Mouse (Mus musculus) midbrain, embryonic 16.5 days (tissue): ENCODE results near the gene Prkce. TPM values are rescaled to one million over a fixed set of nuclear protein-coding genes. Genes with fewer than 3 reads are reported as not detected.
A peak's percentile ranks its signal among the peaks of the same experiment; 100 is the strongest.

Source experiments
- ATAC-seq: fragments of 200-750 bp; cut with Nextera tagmentation; 2 replicates; pipeline ENCODE4 v1.8.0; 2017; ENCODE audit warnings: moderate TSS enrichment
- H3K27ac ChIP-seq: fragments of 300-500 bp; sonication (generic); 2 replicates; pipeline ENCODE4 v1.5.1; 2014; ENCODE audit warnings: mild to moderate bottlenecking, low read length, mixed read lengths
- H3K27me3 ChIP-seq: fragments of 300-500 bp; sonication (generic); 2 replicates; pipeline ENCODE4 v1.6.1; 2014; ENCODE audit warnings: low read depth, low read length, mixed read lengths; ENCODE audit not compliant: control insufficient read depth, insufficient read depth
- H3K36me3 ChIP-seq: fragments of 300-500 bp; sonication (generic); 2 replicates; pipeline ENCODE4 v1.6.1; 2014; ENCODE audit warnings: mild to moderate bottlenecking, low read length, moderate library complexity, mixed read lengths; ENCODE audit not compliant: control insufficient read depth, insufficient read depth
- H3K4me1 ChIP-seq: fragments of 300-500 bp; sonication (generic); 2 replicates; pipeline ENCODE4 v1.6.1; 2014; ENCODE audit warnings: mild to moderate bottlenecking, low read length, mixed read lengths; ENCODE audit not compliant: control insufficient read depth, insufficient read depth
- H3K4me2 ChIP-seq: fragments of 300-500 bp; sonication (generic); 2 replicates; pipeline ENCODE4 v1.6.1; 2014; ENCODE audit warnings: mild to moderate bottlenecking, low read length, mixed read lengths
- H3K4me3 ChIP-seq: fragments of 300-500 bp; sonication (generic); 2 replicates; pipeline ENCODE4 v1.5.1; 2014; ENCODE audit warnings: low read depth, mild to moderate bottlenecking, low read length, moderate library complexity, mixed read lengths
- H3K9ac ChIP-seq: fragments of 300-500 bp; sonication (generic); 2 replicates; pipeline ENCODE4 v1.6.1; 2014; ENCODE audit warnings: low read depth, low read length, mixed read lengths
- H3K9me3 ChIP-seq: fragments of 300-500 bp; sonication (generic); replicated peaks from 2 replicates; pipeline ENCODE4 v1.6.1; 2014; ENCODE audit warnings: mild to moderate bottlenecking, low read length, mixed read lengths; ENCODE audit not compliant: control insufficient read depth, poor library complexity, severe bottlenecking
- WGBS: fragments of 180-500 bp; shearing (Covaris S2); extraction: QIAGEN DNeasy Blood & Tissue Kit; methylation state at CpG from one replicate; pipeline ENCODE4 v1.1.7; 2014; 5-methylcytosine and 5-hydroxymethylcytosine counted together
- polyA plus RNA-seq: library from polyadenylated mRNA; unstranded; fragments of >200 nt; fragmentation: Nextera tagmentation; extraction: Ambion mirVana; gene quantifications from 2 replicates; pipeline ENCODE4 v1.2.1, GENCODE M21; 2015

Gene Prkce
- polyA plus RNA-seq, 1 experiment from 2014 or later: 41.5 TPM

DNA sequence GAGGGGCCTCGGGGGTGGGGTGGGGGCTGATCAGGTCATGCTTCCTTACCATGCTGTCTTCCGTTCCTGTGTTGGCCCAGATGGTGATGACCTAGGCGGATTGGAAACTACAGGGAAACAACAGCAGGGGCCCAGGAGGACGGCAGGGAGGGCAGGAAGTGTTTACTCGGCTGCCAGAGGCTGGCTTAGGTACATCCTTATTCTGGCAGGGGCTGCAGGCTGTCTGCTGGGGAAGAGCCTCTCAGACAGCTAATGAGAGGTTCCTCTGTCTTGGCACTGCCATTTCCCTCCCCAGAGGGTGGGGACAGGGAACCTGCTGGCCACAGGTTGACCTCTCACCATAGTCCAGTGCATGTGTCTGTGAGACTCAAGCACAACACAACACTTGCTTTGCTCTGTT is 116.2 kb downstream of the Prkce start:
- no peak overlapping the region for H3K4me2 ChIP-seq
- no peak overlapping the region for H3K9ac ChIP-seq
- H3K4me1 ChIP-seq: peaks cover 6% of the 10 kb centered on the region; the same call in 1 of the 2 replicates
- no peaks in the 10 kb centered on the region for H3K9me3 ChIP-seq
- no peak overlapping the region for H3K27ac ChIP-seq
- WGBS: 50% methylated on average over 5 of the region's 5 CpGs
- no peaks in the 10 kb centered on the region for H3K36me3 ChIP-seq
- ATAC-seq: no peak
- H3K27me3 ChIP-seq: no peaks in the 10 kb centered on the region
- H3K4me3 ChIP-seq: no peak overlapping the region

DNA sequence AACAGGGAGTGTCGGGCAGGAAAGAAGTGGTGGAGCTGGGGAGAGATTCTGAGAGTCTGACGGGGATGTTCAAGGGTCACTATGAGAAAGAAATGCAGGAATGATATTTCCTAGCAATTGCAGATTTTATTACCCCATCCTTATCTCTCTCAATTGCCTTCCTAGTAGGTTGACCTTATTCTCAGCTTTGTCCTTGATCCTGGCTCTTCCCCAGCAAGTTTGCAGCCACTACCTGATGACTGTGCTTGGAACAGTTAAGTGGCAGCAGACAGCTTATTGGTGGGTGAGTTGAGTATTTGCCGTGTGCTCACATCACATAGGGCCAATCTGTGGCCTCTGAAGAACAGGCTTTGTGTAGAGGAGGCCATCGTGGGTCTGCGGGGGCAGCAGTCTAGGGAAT is 117.5 kb downstream of the Prkce start:
- H3K4me2 ChIP-seq: no peak overlapping the region
- H3K36me3 ChIP-seq: no peaks in the 10 kb centered on the region
- no peak overlapping the region for H3K9ac ChIP-seq
- no peaks in the 10 kb centered on the region for H3K27me3 ChIP-seq
- 92% methylated on average over 5 of the region's 5 CpGs for WGBS
- no peak for ATAC-seq
- peaks cover 6% of the 10 kb centered on the region; the same call in 1 of the 2 replicates for H3K4me1 ChIP-seq
- no peak overlapping the region for H3K4me3 ChIP-seq
- no peaks in the 10 kb centered on the region for H3K9me3 ChIP-seq
- no peak overlapping the region for H3K27ac ChIP-seq

DNA sequence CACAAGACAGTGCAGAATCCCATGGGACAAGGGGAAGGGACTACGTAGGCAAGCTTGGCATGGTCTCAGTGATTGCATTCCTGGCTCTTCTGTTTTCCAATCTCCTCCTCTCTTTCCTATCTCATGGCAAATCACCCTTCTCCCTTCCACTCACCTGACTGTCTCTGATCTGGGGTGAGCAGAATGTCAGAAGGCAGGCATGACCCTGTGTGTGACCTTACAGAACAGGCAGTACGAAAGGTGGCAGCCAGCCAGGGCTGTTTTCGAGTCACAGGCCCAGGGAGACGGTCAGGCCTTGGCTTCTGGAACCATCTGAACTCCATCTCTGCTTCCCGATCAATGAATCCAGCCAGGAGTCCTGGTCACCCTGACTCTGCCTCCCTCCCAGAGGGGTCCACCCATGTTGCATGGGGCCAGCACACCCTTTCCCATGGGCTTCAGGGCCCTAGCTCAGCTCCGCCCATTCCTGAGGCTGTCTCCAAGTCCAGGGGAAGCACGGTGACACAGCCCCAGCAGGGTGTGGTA is 119.2 kb downstream of the Prkce start:
- Histone ChIP-seq H3K9me3 (no peaks in the 10 kb centered on the region), H3K27ac (no peak overlapping the region), H3K4me3 (no peak overlapping the region), H3K9ac (no peak overlapping the region), H3K36me3 (no peaks in the 10 kb centered on the region), H3K27me3 (no peaks in the 10 kb centered on the region), H3K4me1 (no peaks in the 10 kb centered on the region), H3K4me2 (no peak overlapping the region)
- 95% methylated on average over 7 of the region's 7 CpGs for WGBS
- no peak for ATAC-seq

DNA sequence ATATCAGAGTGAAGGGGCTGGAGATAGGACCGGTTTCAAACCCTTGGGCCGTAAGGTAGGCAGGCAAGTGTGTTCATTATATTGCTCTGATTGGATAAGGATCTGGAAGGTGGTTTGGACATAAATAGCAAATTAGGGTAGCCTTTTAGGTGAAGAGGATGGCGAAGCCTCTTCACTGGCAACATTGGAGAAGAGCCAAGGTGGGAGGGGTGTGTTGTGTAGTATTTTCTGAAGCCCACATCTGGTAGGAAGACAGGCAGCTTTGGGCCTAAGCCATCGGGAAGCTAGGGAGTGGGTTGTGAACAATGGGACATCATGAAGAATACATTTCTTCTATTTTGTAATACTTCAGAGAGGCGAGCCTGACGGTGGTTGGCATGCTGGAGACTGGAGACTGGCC is 125.1 kb downstream of the Prkce start:
- no peaks in the 10 kb centered on the region for H3K27me3 ChIP-seq
- no peak overlapping the region for H3K27ac ChIP-seq
- no peak overlapping the region for H3K4me2 ChIP-seq
- peaks cover 4% of the 10 kb centered on the region; the same call in 1 of the 2 replicates for H3K4me1 ChIP-seq
- ATAC-seq: no peak
- H3K4me3 ChIP-seq: no peak overlapping the region
- H3K9ac ChIP-seq: no peak overlapping the region
- H3K36me3 ChIP-seq: no peaks in the 10 kb centered on the region
- 85% methylated on average over 6 of the region's 6 CpGs for WGBS
- no peaks in the 10 kb centered on the region for H3K9me3 ChIP-seq

DNA sequence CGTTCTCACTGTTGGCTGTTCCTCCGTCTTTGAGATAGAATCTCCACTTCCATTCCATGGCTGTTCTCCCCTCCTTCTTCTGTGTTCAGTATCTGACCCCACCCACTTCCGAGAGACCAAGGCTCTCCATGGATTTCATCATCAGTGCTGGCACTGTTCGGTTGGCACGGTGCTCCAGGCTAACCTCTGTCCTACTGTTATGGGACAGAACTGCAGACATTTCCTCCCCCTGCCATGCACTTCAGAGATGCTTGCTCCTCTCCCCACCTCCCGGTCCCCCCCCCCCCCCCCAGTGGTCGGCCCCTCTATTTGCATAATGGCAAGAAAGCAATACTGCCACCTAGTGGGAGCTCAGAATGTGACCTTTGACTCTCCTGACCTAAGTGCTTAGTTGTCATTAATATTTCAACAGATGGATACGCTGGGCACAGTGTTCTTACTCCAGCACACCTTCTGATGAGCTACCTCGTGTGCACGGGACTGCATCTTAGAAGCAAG is 125.7 kb downstream of the Prkce start:
- no peak overlapping the region for H3K27ac ChIP-seq
- 46% methylated on average over 8 of the region's 10 CpGs for WGBS
- H3K9me3 ChIP-seq: no peaks in the 10 kb centered on the region
- no peak overlapping the region for H3K9ac ChIP-seq
- H3K4me1 ChIP-seq: peaks cover 4% of the 10 kb centered on the region; the same call in 1 of the 2 replicates
- no peaks in the 10 kb centered on the region for H3K27me3 ChIP-seq
- no peak overlapping the region for H3K4me2 ChIP-seq
- H3K36me3 ChIP-seq: no peaks in the 10 kb centered on the region
- H3K4me3 ChIP-seq: no peak overlapping the region
- no peak for ATAC-seq

DNA sequence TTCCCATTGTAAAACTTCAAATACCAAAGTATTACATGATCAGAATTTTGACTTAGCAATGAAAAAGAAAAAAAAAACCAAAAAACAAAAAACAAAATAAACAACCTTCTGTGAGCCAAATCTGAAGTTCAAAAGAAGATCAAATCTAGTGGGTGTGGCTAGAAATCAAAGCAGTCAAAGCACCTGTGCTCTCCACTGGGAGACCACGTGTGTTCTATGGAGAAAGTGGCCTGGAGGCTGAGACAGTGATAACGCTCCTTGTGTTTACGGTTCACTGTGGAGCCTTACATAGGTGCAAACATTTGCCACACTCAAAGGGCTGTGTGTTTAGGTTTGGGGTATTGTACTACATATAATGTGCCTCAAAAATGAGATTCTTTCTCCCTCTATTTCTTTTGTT is 132.0 kb downstream of the Prkce start:
- 73% methylated on average over 3 of the region's 3 CpGs for WGBS

DNA sequence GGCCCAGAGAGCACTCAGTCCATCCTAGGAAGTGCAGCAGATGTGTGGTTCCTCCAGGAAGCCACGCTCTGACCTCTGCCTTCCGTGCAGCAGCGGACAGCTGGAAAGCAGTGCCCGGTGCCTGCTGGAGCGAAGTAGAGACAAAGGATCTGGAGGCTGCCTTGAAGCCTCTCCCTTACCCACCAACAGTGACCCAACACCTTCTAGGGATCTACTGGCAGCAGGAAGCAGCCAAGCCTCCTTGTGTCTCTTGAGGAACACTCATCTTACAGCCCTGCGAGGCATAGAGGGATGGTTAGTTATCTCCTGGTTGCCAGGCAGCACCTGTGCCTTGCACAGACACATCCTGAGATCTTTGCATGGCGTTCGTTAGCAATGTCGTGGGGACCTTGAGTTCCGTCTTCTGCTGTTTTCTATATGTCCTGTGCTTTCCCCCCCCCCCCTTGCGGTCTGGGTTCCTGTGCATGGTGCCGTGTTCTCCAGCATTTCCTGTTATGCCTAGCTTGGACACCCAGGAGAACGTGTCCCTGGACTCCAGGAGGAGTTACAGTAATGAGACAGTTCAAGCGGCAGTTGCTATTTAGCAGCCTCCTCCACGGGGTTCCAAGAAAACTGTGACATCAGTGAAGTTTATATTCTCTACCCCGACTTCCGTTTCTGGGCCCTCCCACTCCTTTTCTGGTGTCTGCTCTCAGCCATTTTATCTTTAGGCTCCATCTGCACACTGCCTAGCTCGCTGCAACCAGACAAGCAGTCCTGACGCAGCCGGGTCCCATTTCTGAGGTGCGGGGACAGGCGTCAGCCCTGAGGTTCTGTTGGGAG is 133.4 kb downstream of the Prkce start:
- ATAC-seq: no peak
- peaks cover 16% of the 10 kb centered on the region for H3K4me1 ChIP-seq
- H3K27ac ChIP-seq: peak overlapping the region; percentile 50; the same call in 1 of the 2 replicates
- no peaks in the 10 kb centered on the region for H3K9me3 ChIP-seq
- no peak overlapping the region for H3K4me3 ChIP-seq
- 0 out of 2 replicates have a peak overlapping the region, but pooled peaks have one; percentile 20 for H3K9ac ChIP-seq
- peak overlapping the region; percentile 19 for H3K4me2 ChIP-seq
- 72% methylated on average over 22 of the region's 22 CpGs for WGBS
- no peaks in the 10 kb centered on the region for H3K36me3 ChIP-seq
- no peaks in the 10 kb centered on the region for H3K27me3 ChIP-seq

More for the DNA sequence above, 132.0 kb downstream of the Prkce start:
- H3K9ac ChIP-seq: no peak overlapping the region
- H3K27me3 ChIP-seq: no peaks in the 10 kb centered on the region
- H3K27ac ChIP-seq: no peak overlapping the region
- peaks cover 10% of the 10 kb centered on the region for H3K4me1 ChIP-seq
- H3K36me3 ChIP-seq: no peaks in the 10 kb centered on the region
- H3K4me2 ChIP-seq: no peak overlapping the region
- no peak for ATAC-seq
- H3K9me3 ChIP-seq: no peaks in the 10 kb centered on the region
- no peak overlapping the region for H3K4me3 ChIP-seq

DNA sequence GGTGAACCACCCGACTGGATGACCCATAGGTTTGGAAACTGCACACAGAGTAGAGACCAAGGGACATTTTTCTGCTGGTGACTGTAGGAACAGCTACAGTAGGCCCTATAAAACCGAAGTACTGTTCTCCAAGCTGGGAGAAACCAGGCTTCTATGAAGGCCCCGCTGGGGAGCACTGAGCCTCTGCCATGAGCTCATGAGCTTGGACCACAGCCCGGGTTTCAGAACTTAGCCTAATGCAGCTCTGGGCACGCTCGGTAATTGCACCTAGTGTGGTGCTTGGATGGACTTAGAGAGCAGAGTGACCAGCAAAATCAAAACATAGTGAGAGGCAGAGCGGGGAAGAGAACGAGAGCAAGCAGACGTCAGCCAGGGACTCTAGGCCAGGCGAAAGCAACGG is 134.7 kb downstream of the Prkce start:
- Histone ChIP-seq H3K9ac (no peak overlapping the region), H3K4me2 (no peak overlapping the region), H3K27ac (no peak overlapping the region), H3K4me3 (no peak overlapping the region), H3K9me3 (no peaks in the 10 kb centered on the region), H3K27me3 (no peaks in the 10 kb centered on the region), H3K4me1 (peaks cover 14% of the 10 kb centered on the region), H3K36me3 (no peaks in the 10 kb centered on the region)
- 89% methylated on average over 11 of the region's 11 CpGs for WGBS
- ATAC-seq: no peak

DNA sequence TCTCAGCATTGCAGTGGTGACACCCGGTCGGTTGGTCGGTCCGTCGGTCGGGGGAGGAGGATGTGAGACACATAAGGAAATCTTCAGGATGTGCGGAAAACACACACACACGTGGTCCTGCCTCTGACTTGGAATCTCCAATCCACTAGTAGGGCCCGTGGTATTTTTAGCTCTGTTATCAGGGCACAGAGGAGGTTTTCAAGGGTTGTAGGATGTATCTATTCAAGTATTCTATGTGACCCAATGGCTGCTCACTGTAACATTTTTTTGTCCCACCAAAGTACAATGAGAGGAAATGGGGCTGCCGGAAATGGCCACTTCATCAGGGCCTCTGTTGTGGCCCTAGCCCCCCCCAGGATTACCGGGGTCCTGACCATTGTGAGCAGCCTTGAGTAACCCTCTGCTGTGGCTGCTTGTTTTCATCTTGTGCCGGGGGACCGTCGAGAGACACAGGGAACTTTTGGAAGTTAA is 135.3 kb downstream of the Prkce start:
- no peak overlapping the region for H3K9ac ChIP-seq
- H3K36me3 ChIP-seq: no peaks in the 10 kb centered on the region
- no peak overlapping the region for H3K4me3 ChIP-seq
- H3K27ac ChIP-seq: no peak overlapping the region
- WGBS: 94% methylated on average over 14 of the region's 14 CpGs
- H3K4me2 ChIP-seq: no peak overlapping the region
- no peaks in the 10 kb centered on the region for H3K9me3 ChIP-seq
- no peak for ATAC-seq
- no peaks in the 10 kb centered on the region for H3K27me3 ChIP-seq
- peaks cover 12% of the 10 kb centered on the region for H3K4me1 ChIP-seq
